Mouse (Mus musculus) fat pad, adult 2 months (tissue): Measurements from ENCODE around the gene Pfn3.

Experiments
- DNase-seq: peaks from one replicate; pipeline ENCODE4 v3.0.0-alpha.2; 2011; ENCODE audit warnings: low read depth, low spot score; ENCODE audit errors: extremely low read depth

The Pfn3 gene

DNA sequence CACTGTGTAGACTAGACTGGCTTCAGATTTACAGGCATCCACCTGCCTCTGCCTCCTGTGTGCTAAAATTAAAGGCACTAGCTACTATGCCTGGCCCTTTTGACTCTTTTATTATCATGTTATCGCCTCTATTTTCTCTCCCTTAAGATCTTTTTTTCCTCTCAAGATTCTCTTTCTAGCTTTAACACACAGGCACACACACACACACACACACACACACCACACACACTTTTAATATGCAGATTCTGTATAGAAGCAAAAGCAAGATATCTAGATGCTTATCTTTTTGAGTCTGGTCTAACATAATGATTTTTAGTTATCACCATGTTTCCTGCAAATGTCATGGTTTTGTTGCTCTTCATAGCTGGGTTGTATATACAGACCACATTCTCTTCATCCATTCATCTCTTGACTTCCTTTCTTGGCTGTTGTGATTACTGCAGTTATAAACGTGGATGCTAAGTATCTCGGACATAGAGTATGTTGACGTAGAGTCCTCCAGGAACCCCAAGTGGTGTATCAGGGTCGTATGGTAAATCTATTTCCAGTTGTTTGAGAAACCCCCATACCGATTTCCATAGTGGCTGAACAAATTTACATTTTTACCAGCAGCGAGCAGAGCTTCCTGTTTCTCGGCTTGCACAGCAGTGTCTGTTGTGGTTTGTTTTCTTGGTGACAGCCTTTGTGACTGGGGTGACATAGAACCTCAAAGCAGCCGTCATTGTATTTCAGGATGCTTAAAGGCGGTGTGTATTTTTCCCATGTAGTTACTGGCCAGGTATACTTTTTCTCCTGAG lies 17.1 kb upstream of the Pfn3 start:
- DNase-seq: no peak

DNA sequence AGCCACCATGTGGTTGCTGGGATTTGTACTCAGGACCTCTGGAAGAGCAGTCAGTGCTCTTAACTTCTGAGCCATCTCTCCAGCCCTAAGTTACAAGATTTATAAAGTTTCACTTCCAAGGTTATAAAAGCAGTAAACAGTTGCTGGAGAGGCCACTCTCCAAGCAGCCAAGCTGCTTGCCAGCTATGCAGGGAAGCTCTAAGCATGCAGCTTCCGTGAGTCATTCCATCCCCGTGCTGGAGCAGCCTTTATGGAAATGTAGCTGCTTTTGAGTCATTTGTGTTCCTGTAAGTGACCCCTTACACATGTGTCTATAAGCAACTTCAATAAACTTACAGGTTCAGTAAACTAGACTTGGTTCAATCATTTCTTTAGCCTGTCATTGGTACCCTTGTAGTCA lies 15.5 kb upstream of the Pfn3 start:
- DNase-seq: no peak

DNA sequence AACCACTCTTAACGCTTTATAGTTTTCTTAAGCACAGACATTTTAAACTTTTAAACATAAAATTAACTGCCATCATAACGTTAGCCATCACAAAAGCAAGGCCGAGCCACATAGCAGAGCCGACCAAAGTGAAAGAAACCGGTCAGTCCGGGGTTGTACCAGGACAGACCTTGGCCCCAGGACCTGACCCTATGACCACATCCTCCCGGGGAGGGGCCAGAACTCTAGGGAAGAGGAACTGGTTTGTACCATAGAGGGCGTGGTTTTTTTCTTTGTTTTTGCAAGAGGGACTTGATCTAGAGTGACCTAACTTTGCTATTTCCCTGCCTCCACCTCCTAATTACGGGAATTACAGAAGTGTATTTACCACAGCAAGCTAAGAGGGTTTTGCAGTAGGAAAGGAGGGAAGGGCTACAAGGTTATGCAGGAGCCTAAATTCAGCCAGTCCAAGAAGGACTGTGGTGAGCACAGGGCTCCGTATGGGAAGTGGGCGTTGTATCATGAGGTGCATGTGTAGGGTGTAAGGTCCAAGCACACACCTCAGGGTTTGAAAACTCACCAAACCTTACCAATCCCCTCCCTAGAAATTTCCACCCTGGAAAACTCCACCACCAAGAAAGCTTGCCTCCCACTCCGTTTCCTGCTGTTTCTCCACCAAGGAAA lies 14.3 kb upstream of the Pfn3 start:
- no peak for DNase-seq

- DNase-seq: no peak
These were observed 11.6 kb upstream of the Pfn3 start, which contains the start of gene F12 for GRCm38 (mm10) chr13:55426613-55427012. Gene F12 (minus strand): TSS chr13:55426793.

DNA sequence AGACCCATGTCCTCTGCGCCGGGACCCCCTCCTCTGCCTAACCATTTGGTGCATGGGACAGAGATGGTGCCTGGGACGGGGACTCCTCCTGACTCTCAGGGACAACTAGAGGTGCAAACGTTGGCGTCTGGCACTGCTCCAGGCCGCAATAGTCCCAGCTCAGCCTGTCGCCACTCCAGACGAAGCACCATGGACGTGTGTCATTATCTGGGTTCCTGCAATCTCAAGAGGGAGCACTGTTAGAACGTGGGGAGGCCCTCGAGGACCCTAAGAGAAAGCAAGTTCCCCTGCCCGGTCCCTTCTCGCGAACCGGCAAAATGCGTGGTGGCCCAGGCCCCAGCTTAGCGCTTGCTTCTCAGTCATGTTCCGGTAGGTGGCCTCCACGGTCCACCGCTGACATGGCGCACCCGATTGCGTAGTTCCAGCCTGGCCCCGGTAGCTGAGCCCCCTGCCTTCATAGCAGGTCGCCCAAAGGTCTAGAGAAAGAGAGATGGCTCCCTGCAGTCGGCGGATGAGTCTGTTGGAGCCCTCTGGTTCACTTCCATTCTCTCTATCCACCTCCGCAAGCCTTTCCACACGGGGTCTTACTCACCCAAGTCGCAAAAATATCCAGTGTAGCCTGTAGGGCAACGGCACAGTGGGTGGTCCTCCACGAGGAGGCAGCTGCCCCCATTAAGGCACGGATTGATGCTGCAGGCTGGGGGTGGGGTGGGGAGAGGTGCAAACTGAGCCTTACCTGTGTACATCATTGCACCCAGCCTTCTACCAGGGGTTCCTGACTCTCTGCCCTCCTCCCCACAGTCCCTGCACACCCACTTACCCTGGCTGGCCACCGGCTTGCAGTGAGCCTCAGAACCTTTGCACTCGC lies 6.1 kb upstream of the Pfn3 start:
- no peak for DNase-seq

DNA sequence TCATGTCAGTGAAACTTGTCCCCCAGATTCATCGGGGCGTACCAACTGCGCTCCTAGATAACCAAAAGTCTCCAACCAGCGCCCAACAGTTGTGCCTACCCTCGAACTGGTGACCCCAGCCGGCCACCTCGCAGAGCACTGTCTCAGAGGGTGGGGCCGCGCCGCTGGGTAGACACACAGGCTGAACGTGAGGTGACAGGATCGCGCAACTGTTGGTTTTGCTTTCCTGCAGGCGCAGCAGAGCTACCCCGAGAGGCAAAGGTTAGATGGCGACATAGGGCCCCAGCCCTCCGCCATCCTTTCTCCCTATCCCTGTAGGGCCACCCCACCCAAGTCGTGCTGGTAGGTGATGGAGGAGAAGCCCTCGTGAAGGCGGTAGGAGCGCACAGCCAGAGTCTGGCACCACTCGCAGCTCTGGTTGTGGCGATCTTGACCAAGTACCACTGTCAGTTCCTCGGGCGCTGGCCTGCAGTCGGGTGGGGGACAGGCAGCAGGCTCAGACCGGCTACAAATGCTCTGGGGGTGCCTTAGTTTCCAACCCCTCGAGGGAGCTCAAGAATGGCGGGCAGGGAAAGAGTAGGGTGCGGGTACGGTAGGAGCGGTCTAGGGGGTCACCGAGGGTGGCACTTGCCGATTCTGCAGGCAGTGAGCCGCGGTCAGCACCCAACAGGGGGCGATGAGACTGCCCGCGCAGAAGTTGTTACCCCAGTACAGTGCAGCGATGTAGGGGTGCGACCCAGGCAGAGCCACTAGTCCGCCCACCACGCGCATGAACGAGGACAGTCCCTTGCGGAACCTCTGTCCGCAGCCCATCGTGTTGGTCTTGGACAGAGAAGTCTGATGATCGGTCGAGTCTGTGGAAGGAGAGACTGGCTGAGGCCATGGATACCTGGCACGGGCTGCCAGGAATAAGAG lies 5.2 kb upstream of the Pfn3 start:
- no peak for DNase-seq

GRCm38 (mm10) chr13:55419142-55419541 lies 4.1 kb upstream of the Pfn3 start:
- DNase-seq: no peak

GRCm38 (mm10) chr13:55418004-55418403 lies 3.0 kb upstream of the Pfn3 start:
- DNase-seq: no peak

- DNase-seq: no peak
These were observed 1.7 kb downstream of the Pfn3 start for GRCm38 (mm10) chr13:55413333-55413732.

DNA sequence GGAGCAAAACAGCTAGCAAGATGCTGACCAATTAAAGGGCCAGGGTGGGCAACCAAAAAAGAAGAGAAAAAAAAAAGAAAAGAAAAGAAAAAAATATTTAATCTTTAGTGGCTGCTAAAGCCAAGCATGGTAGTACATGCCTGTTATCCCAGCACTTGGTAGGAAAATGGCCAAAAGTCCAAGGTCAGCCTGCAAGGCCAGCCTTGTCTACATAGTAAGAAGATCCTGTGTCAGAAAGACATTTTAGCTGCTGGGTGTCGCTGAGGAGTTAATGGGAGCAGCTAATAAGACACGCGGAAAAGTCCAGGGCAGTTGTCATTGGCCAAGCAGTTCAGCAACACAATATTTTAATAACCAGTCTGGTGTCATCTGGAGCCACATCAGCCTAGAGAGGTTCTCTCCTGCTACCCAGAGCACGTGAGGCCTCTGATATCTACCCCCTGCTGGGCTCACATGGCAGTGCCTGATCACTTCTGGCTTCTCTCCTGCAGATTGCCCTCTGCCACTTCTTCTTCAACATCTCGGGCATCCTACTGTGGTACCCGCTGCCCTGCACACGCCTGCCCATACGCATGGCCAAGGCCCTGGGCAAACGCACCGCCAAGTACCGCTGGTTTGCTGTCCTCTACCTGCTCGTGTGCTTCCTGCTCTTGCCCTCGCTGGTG lies 2.3 kb downstream of the Pfn3 start:
- DNase-seq: no peak

DNA sequence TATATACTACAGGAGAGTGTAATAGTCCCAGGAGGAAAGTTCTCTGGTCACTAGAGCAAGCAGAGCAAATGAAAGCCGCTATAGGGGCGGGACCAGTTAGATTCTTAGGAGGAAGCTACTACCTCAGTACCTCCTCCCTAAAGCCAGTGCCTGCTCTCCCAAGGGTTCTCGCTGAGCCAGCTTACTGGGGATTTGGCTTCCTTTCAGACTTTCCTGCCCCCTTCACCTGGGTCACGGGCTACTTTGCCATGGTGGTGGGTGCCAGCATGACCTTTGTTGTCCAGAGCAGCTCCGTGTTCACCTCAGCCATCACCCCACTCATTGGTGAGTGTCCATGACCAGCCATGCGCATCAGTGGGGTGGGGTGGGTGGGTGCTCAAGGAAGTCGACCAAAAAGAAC lies 3.2 kb downstream of the Pfn3 start:
- no peak for DNase-seq

DNA sequence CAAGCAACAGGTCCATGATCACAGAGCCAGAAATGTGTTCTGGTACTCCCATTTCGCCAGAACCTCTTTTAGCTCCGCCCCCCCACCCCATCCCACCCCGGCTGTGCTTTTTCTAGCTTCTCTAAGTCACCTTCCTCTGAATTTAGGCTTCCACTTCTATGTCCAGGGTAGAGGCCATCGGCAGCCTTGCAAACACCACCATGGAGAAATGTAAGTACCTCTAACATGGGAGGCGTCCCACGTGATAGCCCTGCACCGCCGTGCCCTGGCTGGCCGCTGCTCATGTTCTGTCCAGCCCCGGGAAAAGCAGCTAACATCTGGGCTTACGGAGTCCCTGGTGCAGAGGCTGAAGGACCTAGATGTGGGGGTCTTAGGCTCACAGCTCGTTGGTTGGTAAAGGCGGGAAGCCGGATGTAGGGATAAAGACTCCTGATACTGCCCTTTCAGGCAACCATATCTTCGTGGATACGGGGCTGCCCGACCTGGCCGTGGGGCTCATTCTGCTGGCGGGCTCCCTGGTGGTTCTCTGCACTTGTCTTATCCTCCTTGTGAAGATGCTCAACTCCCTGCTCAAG lies 6.4 kb downstream of the Pfn3 start:
- DNase-seq: no peak

DNA sequence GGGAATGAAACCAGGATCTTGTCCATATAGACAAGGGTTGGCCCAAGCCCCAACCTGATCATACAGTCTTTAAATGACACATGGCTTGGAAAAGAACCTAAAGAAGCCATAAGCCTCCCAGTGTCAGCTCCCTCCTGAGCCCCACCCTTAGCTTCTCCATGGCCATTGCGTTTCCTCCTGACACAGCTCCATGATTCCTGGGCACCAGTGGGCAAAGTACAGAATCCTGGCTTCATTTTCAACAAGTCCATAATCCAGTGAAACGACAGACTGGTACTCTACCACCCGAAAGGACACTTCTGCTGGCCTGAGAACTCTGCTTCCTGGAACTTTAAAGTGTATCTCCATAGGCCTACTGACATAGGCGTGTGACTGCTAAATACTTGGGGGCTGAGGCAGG lies 7.7 kb downstream of the Pfn3 start:
- no peak for DNase-seq

DNA sequence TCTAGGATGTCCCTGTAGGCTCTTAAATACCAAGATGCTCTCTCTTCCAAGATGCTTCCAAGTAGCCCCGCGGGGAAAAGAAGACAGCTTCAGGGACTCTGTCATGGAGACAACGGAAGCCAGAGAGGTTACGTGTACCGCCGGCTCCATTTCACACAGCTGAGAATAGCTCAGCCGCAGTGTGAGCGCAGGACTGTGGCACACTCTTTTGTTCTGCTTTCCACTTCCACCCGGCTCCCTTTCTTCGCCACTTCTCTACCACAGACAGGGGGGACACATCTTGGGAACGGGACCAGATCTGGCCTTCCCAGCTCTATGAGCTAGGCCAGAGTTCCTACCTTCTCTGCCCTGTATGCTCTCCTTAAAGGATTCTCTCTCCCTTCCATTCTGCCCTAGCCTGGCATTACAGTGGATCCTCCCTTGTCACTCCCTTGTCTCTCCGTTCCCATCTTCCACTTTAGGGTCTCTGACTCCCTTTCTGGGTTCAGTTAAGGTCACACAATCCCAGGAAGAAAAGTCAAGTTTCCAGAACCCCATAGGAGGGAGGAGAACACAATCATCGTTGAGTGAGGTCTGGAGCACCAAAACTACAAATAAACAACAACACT lies 9.1 kb downstream of the Pfn3 start:
- no peak for DNase-seq

- DNase-seq: no peak
These were observed 9.9 kb downstream of the Pfn3 start for GRCm38 (mm10) chr13:55404853-55405782.

DNA sequence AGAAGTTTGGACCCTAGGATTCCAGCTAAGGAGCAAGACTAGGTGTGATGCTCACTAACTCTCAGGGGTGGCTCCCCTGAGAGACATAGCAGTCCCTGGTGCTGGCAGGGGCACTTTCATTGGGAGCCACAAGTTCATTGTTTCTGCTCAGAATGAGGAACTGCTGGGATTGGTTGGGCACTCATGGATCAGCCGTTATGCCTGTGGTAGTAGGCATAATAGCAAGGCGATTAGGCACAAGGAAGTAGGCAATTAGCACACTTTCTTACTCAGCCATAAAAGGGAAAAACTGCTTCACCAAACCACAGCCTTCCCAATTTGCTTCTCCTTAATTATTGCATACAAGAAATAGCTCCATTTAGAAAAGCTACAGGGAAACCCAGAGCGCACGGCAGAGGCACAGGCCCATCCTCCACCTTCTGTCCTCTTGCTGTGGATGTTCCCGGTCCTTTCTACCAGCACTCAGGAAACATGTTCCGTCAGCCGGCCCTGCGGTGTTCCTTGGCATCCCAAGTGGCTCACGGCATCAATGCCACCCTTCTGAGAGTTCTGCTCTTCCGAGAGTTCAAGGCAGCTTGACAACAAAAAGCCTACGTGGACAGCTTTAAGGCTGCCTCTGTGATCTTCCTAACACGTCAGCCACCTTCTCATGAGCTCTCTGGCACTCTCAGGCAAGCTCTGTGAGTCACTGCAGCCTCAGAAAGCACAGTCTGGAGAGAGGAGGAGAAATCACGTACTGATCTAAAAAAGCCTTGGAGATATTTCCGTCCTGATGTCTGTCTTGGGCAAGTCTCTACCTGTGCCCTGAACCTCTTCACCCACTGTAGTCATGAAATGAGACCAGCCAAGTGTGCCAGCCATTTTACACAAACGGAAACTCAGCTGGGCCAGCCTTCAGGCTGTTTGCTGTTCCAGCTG lies 10.8 kb downstream of the Pfn3 start:
- peak; percentile 98 for DNase-seq

- peak; percentile 54 for DNase-seq
These were observed 11.8 kb downstream of the Pfn3 start for GRCm38 (mm10) chr13:55403266-55403665.
